In the genomic region with DNA sequence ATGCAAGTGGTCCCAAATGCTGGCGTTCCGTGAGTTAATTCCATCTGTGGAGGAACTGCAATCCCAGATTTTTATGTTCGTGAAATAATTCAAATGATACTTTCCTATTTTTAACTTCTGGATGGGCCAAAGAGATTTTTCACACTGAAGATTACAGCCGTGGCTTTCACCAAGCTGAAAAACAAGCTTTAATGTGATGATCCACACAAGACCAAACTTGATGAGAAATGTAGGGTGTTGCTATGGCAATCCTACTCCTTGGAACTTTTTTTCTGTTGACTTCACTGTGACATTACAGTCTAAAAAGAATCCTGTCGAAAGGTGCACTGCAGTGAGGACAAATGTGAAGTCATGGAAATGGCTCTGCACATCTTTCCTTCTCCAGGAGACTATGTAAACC, we compare ENCODE assay signal across 16 mouse cellular contexts.
"Had no signal": no experiment of that assay in that cellular context is flagged by ENCODE, and none has a peak within 500 bp of the region (broad histone marks: within the 10 kb centered on the region; RNA-seq: fewer than 3 reads in every experiment).

No protein-coding gene starts in this region.

- H3K4me3 ChIP-seq: liver, embryonic 13.5 days; midbrain, embryonic 12.5 days; midbrain, embryonic 15.5 days; neural tube, embryonic 12.5 days; neural tube, embryonic 15.5 days had no signal

- H3K27me3 ChIP-seq: liver, embryonic 13.5 days; midbrain, embryonic 12.5 days; midbrain, embryonic 15.5 days; neural tube, embryonic 12.5 days; neural tube, embryonic 15.5 days had no signal

- H3K4me1 ChIP-seq: liver, embryonic 13.5 days; midbrain, embryonic 12.5 days; midbrain, embryonic 15.5 days; neural tube, embryonic 12.5 days; neural tube, embryonic 15.5 days had no signal

- ATAC-seq: midbrain, embryonic 15.5 days had no signal

- H3K9ac ChIP-seq: liver, embryonic 13.5 days; midbrain, embryonic 12.5 days; midbrain, embryonic 15.5 days; neural tube, embryonic 12.5 days; neural tube, embryonic 15.5 days had no signal

- DNase-seq: kidney, adult 2 months; kidney, postnatal 25 days; liver, embryonic 13.5 days; lung, adult 2 months; lung, postnatal 14 days; lung, postnatal 4 days; right cerebral cortex, adult 18-20 months; right cerebral cortex, postnatal 14 days; right cerebral cortex, postnatal 4 days; thymus, postnatal 25 days had no signal

- H3K36me3 ChIP-seq: liver, embryonic 13.5 days; midbrain, embryonic 12.5 days; midbrain, embryonic 15.5 days; neural tube, embryonic 12.5 days; neural tube, embryonic 15.5 days had no signal

- H3K27ac ChIP-seq: kidney, postnatal 0 days; liver, embryonic 13.5 days; midbrain, embryonic 12.5 days; midbrain, embryonic 15.5 days; neural tube, embryonic 12.5 days; neural tube, embryonic 15.5 days; stomach, postnatal 0 days had no signal

- H3K9me3 ChIP-seq: liver, embryonic 13.5 days; midbrain, embryonic 12.5 days; midbrain, embryonic 15.5 days; neural tube, embryonic 12.5 days; neural tube, embryonic 15.5 days had no signal

- H3K4me2 ChIP-seq: liver, embryonic 13.5 days; midbrain, embryonic 12.5 days; midbrain, embryonic 15.5 days; neural tube, embryonic 12.5 days; neural tube, embryonic 15.5 days had no signal
